Mouse (Mus musculus) liver, embryonic 15.5 days (tissue): ENCODE data around the gene Ppfia3. TPM values are rescaled to one million over a fixed set of nuclear protein-coding genes. Genes with fewer than 3 reads are reported as not detected.

Source experiments
- ATAC-seq: fragments of 200-750 bp; cut with Nextera tagmentation; 2 replicates; pipeline ENCODE4 v1.8.0; 2017; ENCODE audit warnings: moderate number of reproducible peaks, mild to moderate bottlenecking, moderate library complexity; ENCODE audit not compliant: insufficient read depth
- H3K27ac ChIP-seq: fragments of 300-500 bp; sonication (generic); replicated peaks from 2 replicates; pipeline ENCODE4 v1.5.1; 2015; ENCODE audit warnings: mild to moderate bottlenecking, inconsistent platforms
- H3K27me3 ChIP-seq: fragments of 300-500 bp; sonication (generic); 2 replicates; pipeline ENCODE4 v1.6.1; 2015; ENCODE audit warnings: mild to moderate bottlenecking, inconsistent platforms
- H3K36me3 ChIP-seq: fragments of 300-500 bp; sonication (generic); replicated peaks from 2 replicates; pipeline ENCODE4 v1.6.1; 2015; ENCODE audit warnings: moderate library complexity, mild to moderate bottlenecking, inconsistent platforms
- H3K4me1 ChIP-seq: fragments of 300-500 bp; sonication (generic); replicated peaks from 2 replicates; pipeline ENCODE4 v1.6.1; 2015; ENCODE audit warnings: inconsistent platforms
- H3K4me2 ChIP-seq: fragments of 300-500 bp; sonication (generic); 2 replicates; pipeline ENCODE4 v1.6.1; 2015; ENCODE audit warnings: moderate library complexity, mild to moderate bottlenecking, inconsistent platforms
- H3K4me3 ChIP-seq: fragments of 300-500 bp; sonication (generic); replicated peaks from 2 replicates; pipeline ENCODE4 v1.5.1; 2015; ENCODE audit warnings: mild to moderate bottlenecking, inconsistent platforms
- H3K9ac ChIP-seq: fragments of 300-500 bp; sonication (generic); 2 replicates; pipeline ENCODE4 v1.6.1; 2015; ENCODE audit warnings: moderate library complexity, mild to moderate bottlenecking, inconsistent platforms
- H3K9me3 ChIP-seq: fragments of 300-500 bp; sonication (generic); replicated peaks from 2 replicates; pipeline ENCODE4 v1.6.1; 2016; ENCODE audit warnings: inconsistent platforms
- WGBS: fragments of 180-500 bp; shearing (Covaris S2); methylation state at CpG from one replicate; pipeline ENCODE4 v1.1.7; 2015; ENCODE audit warnings: mixed read lengths; ENCODE audit not compliant: insufficient replicate concordance; 5-methylcytosine and 5-hydroxymethylcytosine counted together
- polyA plus RNA-seq: library from polyadenylated mRNA; unstranded; fragments of >200 nt; fragmentation: Nextera tagmentation; extraction: Ambion mirVana; gene quantifications from 2 replicates; pipeline ENCODE4 v1.2.1, GENCODE M21; 2015

Ppfia3 gene
- polyA plus RNA-seq = 0.09 and 0.14 TPM in 2 replicates

- Histone ChIP-seq H3K9ac (peak within 1 kb of the TSS; percentile 64), H3K27me3 (peaks cover 91% of the 10 kb centered on the region), H3K36me3 (no peaks in the 10 kb centered on the region), H3K4me3 (peak within 1 kb of the TSS; percentile 64), H3K27ac (peak within 1 kb of the TSS; percentile 55; the same call in 1 of the 2 replicates), H3K4me2 (peak within 1 kb of the TSS; percentile 94), H3K9me3 (no peaks in the 10 kb centered on the region), H3K4me1 (peaks cover 56% of the 10 kb centered on the region)
- no peak for ATAC-seq
- WGBS = 1% methylated on average over 19 of the region's 26 CpGs
Observed at GRCm38 (mm10) chr7:45366652-45367019, at the start of gene Ppfia3. TSS of gene Ppfia3 (minus strand) at chr7:45367019.

GRCm38 (mm10) chr7:45415636-45416035, 48.8 kb upstream of the Ppfia3 start:
- H3K36me3 ChIP-seq = no peaks in the 10 kb centered on the region
- peaks cover 100% of the 10 kb centered on the region for H3K27me3 ChIP-seq
- 8% methylated on average over 37 of the region's 37 CpGs for WGBS
- H3K4me1 ChIP-seq = peaks cover 22% of the 10 kb centered on the region
- ATAC-seq = no peak
- H3K27ac ChIP-seq = no peak overlapping the region
- no peak overlapping the region for H3K4me3 ChIP-seq
- no peaks in the 10 kb centered on the region for H3K9me3 ChIP-seq
- H3K4me2 ChIP-seq = peak overlapping the region; percentile 10; the same call in 1 of the 2 replicates
- no peak overlapping the region for H3K9ac ChIP-seq

DNA sequence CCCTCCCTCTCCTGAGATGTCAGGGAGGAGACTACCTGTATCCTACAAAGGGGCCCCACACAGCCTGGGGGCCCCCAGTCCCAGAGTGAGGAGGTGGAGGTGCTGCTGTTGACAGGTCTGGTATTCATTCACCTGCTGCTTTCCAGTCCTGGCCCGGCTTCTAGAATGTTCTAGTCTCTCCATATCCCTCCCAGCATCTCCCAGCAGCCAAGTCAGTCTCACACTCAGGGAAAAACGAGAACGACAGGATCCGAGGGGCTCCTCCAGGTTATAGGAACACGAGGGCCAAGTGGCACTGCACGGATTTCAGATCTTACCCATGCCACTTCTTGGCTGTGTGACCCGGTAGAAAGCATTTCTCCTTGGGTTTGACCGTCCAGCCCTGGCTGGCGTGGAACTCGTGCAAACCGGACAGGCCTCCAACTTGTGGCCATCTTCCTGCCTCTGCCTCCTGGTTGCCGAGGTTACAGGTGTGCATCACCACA, 48.0 kb upstream of the Ppfia3 start:
- Histone ChIP-seq H3K4me3 (no peak overlapping the region), H3K27ac (no peak overlapping the region), H3K4me2 (no peak overlapping the region), H3K9ac (no peak overlapping the region), H3K9me3 (no peaks in the 10 kb centered on the region), H3K27me3 (peaks cover 100% of the 10 kb centered on the region), H3K4me1 (peaks cover 22% of the 10 kb centered on the region), H3K36me3 (no peaks in the 10 kb centered on the region)
- WGBS = 18% methylated on average over 12 of the region's 12 CpGs
- no peak for ATAC-seq

DNA sequence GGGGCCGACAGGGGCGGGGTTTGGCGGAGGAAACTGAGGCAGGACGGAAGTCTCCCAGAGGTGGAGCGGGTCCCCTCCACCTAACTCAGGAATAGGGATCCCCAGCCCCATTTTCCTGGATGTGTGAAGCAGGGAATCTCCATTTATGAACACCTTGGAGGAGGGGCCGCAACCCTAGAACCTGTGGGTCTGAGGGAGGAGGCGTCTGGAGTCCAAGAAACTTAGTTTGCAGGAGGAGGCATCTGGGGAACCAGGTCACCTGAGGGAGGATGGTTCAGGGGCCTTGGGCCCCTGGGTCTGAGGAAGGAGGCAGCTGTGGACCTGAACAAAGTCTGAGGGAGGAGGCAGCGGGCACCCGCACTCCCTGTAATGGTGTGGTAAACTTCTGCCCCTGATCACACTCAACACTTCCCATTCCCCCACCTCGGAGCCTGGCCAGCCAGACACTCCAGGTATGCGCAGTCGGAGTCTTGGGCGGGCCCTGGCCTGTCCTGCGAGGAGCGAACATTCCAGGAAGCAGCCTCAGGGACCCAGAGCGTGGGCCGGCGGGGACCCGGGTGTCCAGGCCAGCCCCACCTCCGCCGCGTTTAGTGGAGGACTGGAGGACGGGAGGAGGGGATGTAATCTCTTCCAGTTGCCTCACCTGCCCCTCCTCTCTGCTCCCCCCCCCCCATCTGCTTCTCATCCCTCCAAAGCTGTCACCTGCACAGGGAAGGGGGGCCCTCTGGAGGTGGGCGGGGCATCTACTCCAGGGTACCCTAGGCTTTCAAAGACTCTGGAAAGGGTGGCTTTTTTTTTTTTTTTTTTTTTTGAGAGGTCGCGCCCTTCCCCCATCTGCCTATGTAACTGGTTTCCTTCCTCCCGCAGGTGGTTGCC, 47.3 kb upstream of the Ppfia3 start:
- H3K9ac ChIP-seq = no peak overlapping the region
- no peaks in the 10 kb centered on the region for H3K36me3 ChIP-seq
- peak overlapping the region; percentile 46 for H3K4me3 ChIP-seq
- H3K9me3 ChIP-seq = no peaks in the 10 kb centered on the region
- H3K27me3 ChIP-seq = peaks cover 100% of the 10 kb centered on the region
- H3K4me1 ChIP-seq = peaks cover 22% of the 10 kb centered on the region
- H3K4me2 ChIP-seq = peak overlapping the region; percentile 65
- ATAC-seq = 0 out of 2 replicates have a peak, but pooled peaks have one; percentile 7
- H3K27ac ChIP-seq = no peak overlapping the region
- WGBS = 2% methylated on average over 27 of the region's 27 CpGs

GRCm38 (mm10) chr7:45413113-45413863, 46.5 kb upstream of the Ppfia3 start, which contains the start of gene Ntf5:
TSS of gene Ntf5 (plus strand) at chr7:45413695.
- H3K4me3 ChIP-seq = peak within 1 kb of the TSS; percentile 46
- no peak within 1 kb of the TSS for H3K9ac ChIP-seq
- no peak within 1 kb of the TSS for H3K27ac ChIP-seq
- no peaks in the 10 kb centered on the region for H3K9me3 ChIP-seq
- H3K36me3 ChIP-seq = no peaks in the 10 kb centered on the region
- 0 out of 2 replicates have a peak, but pooled peaks have one; percentile 7 for ATAC-seq
- H3K4me1 ChIP-seq = peaks cover 22% of the 10 kb centered on the region
- WGBS = 3% methylated on average over 43 of the region's 45 CpGs
- peaks cover 100% of the 10 kb centered on the region for H3K27me3 ChIP-seq
- H3K4me2 ChIP-seq = peak within 1 kb of the TSS; percentile 65

- H3K36me3 ChIP-seq = no peaks in the 10 kb centered on the region
- H3K4me2 ChIP-seq = no peak overlapping the region
- H3K4me3 ChIP-seq = no peak overlapping the region
- 67% methylated on average over 2 of the region's 2 CpGs for WGBS
- peaks cover 100% of the 10 kb centered on the region for H3K27me3 ChIP-seq
- H3K9ac ChIP-seq = no peak overlapping the region
- ATAC-seq = no peak
- no peak overlapping the region for H3K27ac ChIP-seq
- peaks cover 22% of the 10 kb centered on the region for H3K4me1 ChIP-seq
- H3K9me3 ChIP-seq = no peaks in the 10 kb centered on the region
Observed at GRCm38 (mm10) chr7:45412421-45412820, 45.6 kb upstream of the Ppfia3 start.

GRCm38 (mm10) chr7:45409497-45410163, 42.8 kb upstream of the Ppfia3 start:
- peaks cover 33% of the 10 kb centered on the region for H3K4me1 ChIP-seq
- no peak overlapping the region for H3K27ac ChIP-seq
- no peak overlapping the region for H3K9ac ChIP-seq
- H3K36me3 ChIP-seq = no peaks in the 10 kb centered on the region
- 68% methylated on average over 8 of the region's 8 CpGs for WGBS
- H3K9me3 ChIP-seq = no peaks in the 10 kb centered on the region
- ATAC-seq = no peak
- no peak overlapping the region for H3K4me2 ChIP-seq
- H3K27me3 ChIP-seq = peaks cover 100% of the 10 kb centered on the region
- H3K4me3 ChIP-seq = no peak overlapping the region

DNA sequence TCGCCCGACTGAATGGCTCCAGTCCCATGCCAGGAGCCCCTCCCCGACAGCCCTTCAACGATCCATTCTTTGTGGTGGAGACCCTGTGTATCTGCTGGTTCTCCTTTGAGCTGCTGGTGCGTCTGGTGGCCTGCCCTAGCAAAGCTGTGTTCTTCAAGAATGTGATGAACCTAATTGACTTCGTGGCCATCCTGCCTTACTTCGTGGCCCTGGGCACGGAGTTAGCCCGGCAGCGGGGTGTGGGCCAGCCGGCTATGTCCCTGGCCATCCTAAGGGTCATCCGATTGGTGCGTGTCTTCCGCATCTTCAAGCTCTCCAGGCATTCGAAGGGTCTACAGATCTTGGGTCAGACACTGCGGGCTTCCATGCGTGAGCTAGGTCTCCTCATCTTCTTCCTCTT, 42.1 kb upstream of the Ppfia3 start:
- Histone ChIP-seq H3K4me1 (peaks cover 27% of the 10 kb centered on the region), H3K9me3 (no peaks in the 10 kb centered on the region), H3K4me3 (no peak overlapping the region), H3K9ac (no peak overlapping the region), H3K4me2 (no peak overlapping the region), H3K36me3 (no peaks in the 10 kb centered on the region), H3K27ac (no peak overlapping the region), H3K27me3 (peaks cover 96% of the 10 kb centered on the region)
- no peak for ATAC-seq
- 75% methylated on average over 17 of the region's 17 CpGs for WGBS

GRCm38 (mm10) chr7:45408351-45408750, 41.5 kb upstream of the Ppfia3 start:
- no peak overlapping the region for H3K27ac ChIP-seq
- no peak overlapping the region for H3K9ac ChIP-seq
- 52% methylated on average over 7 of the region's 7 CpGs for WGBS
- H3K4me2 ChIP-seq = no peak overlapping the region
- ATAC-seq = no peak
- H3K4me1 ChIP-seq = peaks cover 22% of the 10 kb centered on the region
- no peaks in the 10 kb centered on the region for H3K36me3 ChIP-seq
- no peak overlapping the region for H3K4me3 ChIP-seq
- H3K27me3 ChIP-seq = peaks cover 91% of the 10 kb centered on the region
- no peaks in the 10 kb centered on the region for H3K9me3 ChIP-seq

GRCm38 (mm10) chr7:45407836-45408235, 41.0 kb upstream of the Ppfia3 start:
- Histone ChIP-seq H3K4me1 (peaks cover 23% of the 10 kb centered on the region), H3K9ac (no peak overlapping the region), H3K4me2 (no peak overlapping the region), H3K9me3 (no peaks in the 10 kb centered on the region), H3K27me3 (peaks cover 91% of the 10 kb centered on the region), H3K27ac (no peak overlapping the region), H3K4me3 (no peak overlapping the region), H3K36me3 (no peaks in the 10 kb centered on the region)
- WGBS = 60% methylated on average over 10 of the region's 10 CpGs
- no peak for ATAC-seq
